In the genomic region with DNA sequence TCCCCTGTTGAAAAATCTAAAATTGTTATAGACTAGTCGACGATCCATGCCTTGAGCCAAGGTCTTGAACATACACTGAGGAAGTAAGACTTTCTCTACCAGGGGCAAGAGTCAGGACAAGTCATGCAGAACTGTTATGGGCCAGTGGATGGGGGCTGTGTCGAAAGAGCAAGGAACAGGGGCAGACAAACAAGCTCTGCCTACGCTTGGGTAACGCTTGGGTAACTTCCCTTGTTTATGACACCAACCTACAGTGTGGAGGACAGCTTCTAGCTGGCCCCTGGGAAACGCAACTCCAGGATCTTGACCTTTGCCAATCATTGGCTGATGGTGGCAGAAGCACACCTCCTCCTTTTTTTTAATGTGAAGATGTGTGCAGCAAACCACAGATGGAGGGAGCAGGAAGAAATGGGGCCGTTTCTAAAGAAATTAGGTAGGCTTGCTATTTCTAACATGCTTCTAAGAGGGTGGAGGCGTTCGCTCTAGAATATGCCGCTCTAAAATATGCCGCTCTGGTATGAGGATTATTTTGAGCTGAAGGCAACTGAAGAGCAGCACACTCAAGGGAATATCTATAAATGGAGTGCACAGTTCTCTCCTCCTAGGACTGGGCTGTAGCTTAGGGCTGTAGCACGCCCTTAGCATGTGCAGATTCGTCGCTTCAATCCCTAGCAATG, we compare ENCODE assay signal across 9 mouse cellular contexts. TPM values are rescaled to one million over a fixed set of nuclear protein-coding genes. Genes with fewer than 3 reads are reported as not detected.
A peak's percentile ranks its signal among the peaks of the same experiment; 100 is the strongest.
DNase-seq lines count a peak whose midpoint lies in the region; ATAC-seq lines count a peak whose summit lies in the region.
"Had no signal": no experiment of that assay in that cellular context is flagged by ENCODE, and none has a peak within 500 bp of the region (broad histone marks: within the 10 kb centered on the region; RNA-seq: fewer than 3 reads in every experiment).

No protein-coding gene starts in this region.

- H3K36me3 ChIP-seq in lung, embryonic 16.5 days (ENCODE audit: control insufficient read depth, insufficient read depth, low read length) = no peaks in the 10 kb centered on the region
- H3K36me3 ChIP-seq in splenic B cell, adult 2 months (ENCODE audit: control insufficient read depth, insufficient read depth, low read length, poor library complexity, severe bottlenecking) = no peaks in the 10 kb centered on the region
- H3K36me3 ChIP-seq in hindbrain, embryonic 11.5 days (ENCODE audit: control insufficient read depth, insufficient read depth, low read length) = no peaks in the 10 kb centered on the region

- 85% methylated on average over 14 of the region's 14 CpGs for WGBS in lung, embryonic 16.5 days
- WGBS in hindbrain, embryonic 11.5 days = 84% methylated on average over 14 of the region's 14 CpGs

- ATAC-seq in lung, embryonic 16.5 days (ENCODE audit: low read depth) = peak; percentile 41; the same call in 1 of the 2 replicates
- ATAC-seq in hindbrain, embryonic 11.5 days (ENCODE audit: low FRiP score) = no peak

- H3K9me3 ChIP-seq in lung, embryonic 16.5 days (ENCODE audit: control insufficient read depth, low read length) = no peaks in the 10 kb centered on the region; the same call in 1 of the 2 replicates
- no peaks in the 10 kb centered on the region for H3K9me3 ChIP-seq in hindbrain, embryonic 11.5 days (ENCODE audit: control insufficient read depth, low read length)

- H3K9ac ChIP-seq in lung, embryonic 16.5 days (ENCODE audit: low read length) = no peak overlapping the region
- H3K9ac ChIP-seq in hindbrain, embryonic 11.5 days (ENCODE audit: low read depth, low read length) = no peak overlapping the region

- no peaks in the 10 kb centered on the region for H3K4me1 ChIP-seq in lung, embryonic 16.5 days (replicated peaks; ENCODE audit: control insufficient read depth, insufficient read depth, low read length)
- H3K4me1 ChIP-seq in hindbrain, embryonic 11.5 days (replicated peaks; ENCODE audit: control insufficient read depth, insufficient read depth, low read length) = no peaks in the 10 kb centered on the region

- H3K27ac ChIP-seq in lung, embryonic 16.5 days (ENCODE audit: low read length) = no peak overlapping the region
- H3K27ac ChIP-seq in hindbrain, embryonic 11.5 days (ENCODE audit: low read depth, low read length) = no peak overlapping the region

- H3K4me3 ChIP-seq in lung, embryonic 16.5 days (ENCODE audit: low read length) = no peak overlapping the region
- no peak overlapping the region for H3K4me3 ChIP-seq in hindbrain, embryonic 11.5 days (ENCODE audit: low read depth, low read length)
- H3K4me3 ChIP-seq: erythroblast, embryonic 14.5 days had no signal

- peak; percentile 31 for DNase-seq in adrenal gland, adult 2 months
- DNase-seq in adrenal gland, adult 18-20 months (ENCODE audit: low spot score in 2 of 2) = no peak
- peak; percentile 55 to 57 for DNase-seq in right cerebral cortex, adult 2 months (ENCODE audit: low spot score in 2 of 2)
- DNase-seq in right cerebral cortex, postnatal 25 days = no peak
- DNase-seq in splenic B cell, adult 2 months (ENCODE audit: low read depth, low spot score) = peak; percentile 88
- no peak for DNase-seq in hindbrain, embryonic 11.5 days (ENCODE audit: low spot score)
- no peak for DNase-seq in yolk sac, embryonic 10.5 days (ENCODE audit: low spot score)

- no peak overlapping the region for H3K4me2 ChIP-seq in lung, embryonic 16.5 days (ENCODE audit: low read depth, low read length)
- no peak overlapping the region for H3K4me2 ChIP-seq in hindbrain, embryonic 11.5 days (replicated peaks; ENCODE audit: low read depth, low read length)

- H3K27me3 ChIP-seq in lung, embryonic 16.5 days (ENCODE audit: control insufficient read depth, insufficient read depth, low read depth, low read length) = no peaks in the 10 kb centered on the region
- no peaks in the 10 kb centered on the region for H3K27me3 ChIP-seq in splenic B cell, adult 2 months (ENCODE audit: control insufficient read depth, insufficient read depth, low read length, poor library complexity, severe bottlenecking)
- H3K27me3 ChIP-seq in hindbrain, embryonic 11.5 days (ENCODE audit: control insufficient read depth, insufficient read depth, low read length) = no peaks in the 10 kb centered on the region

RNA-seq across cellular contexts. Expression of a gene that starts 12.6 kb away (rescaled TPM):
- 10 to 100 TPM; 32.2 to 50.9 TPM for total RNA-seq in adrenal gland, adult 2 months (2021)
- polyA plus RNA-seq in adrenal gland, adult 2 months (2012; rRNA removed) = 9.2 and 9.3 TPM in 2 replicates
- total RNA-seq in adrenal gland, adult 18-20 months (2021) = 10 to 100 TPM; 39.2 to 44.8 TPM
- 19.7 and 20.7 TPM in 2 replicates for polyA plus RNA-seq in lung, embryonic 16.5 days (2015; fragmentation: Nextera tagmentation; extraction: Ambion mirVana)
- polyA plus RNA-seq in hindbrain, embryonic 11.5 days (2014; fragmentation: Nextera tagmentation; extraction: Ambion mirVana) = 7.0 and 8.1 TPM in 2 replicates

Comparison
In these comparisons a context has a peak if more than half of its experiments do, and no peak if none do; other contexts are left out.
1. DNase-seq: peak in adrenal gland, adult 2 months (single experiment), right cerebral cortex, adult 2 months (2 of 2) and splenic B cell, adult 2 months (single experiment); none in adrenal gland, adult 18-20 months (0 of 2), right cerebral cortex, postnatal 25 days (single experiment), hindbrain, embryonic 11.5 days (single experiment) and yolk sac, embryonic 10.5 days (single experiment).